Mouse (Mus musculus) heart, adult 8-10 months (tissue): ENCODE results near the gene Zfp318. TPM values are rescaled to one million over a fixed set of nuclear protein-coding genes. Genes with fewer than 3 reads are reported as not detected.

ENCODE experiments used
- DNase-seq: peaks from one replicate; pipeline ENCODE4 v3.0.0; 2022; ENCODE audit warnings: low spot score
- total RNA-seq, 4 experiments: library from RNA; stranded (reverse); gene quantifications; 2 replicates each; pipeline ENCODE4 v1.2.4; 2022

Gene Zfp318
- 10 to 100 TPM; 15.2 to 21.6 (median 17.2) TPM for total RNA-seq

DNA sequence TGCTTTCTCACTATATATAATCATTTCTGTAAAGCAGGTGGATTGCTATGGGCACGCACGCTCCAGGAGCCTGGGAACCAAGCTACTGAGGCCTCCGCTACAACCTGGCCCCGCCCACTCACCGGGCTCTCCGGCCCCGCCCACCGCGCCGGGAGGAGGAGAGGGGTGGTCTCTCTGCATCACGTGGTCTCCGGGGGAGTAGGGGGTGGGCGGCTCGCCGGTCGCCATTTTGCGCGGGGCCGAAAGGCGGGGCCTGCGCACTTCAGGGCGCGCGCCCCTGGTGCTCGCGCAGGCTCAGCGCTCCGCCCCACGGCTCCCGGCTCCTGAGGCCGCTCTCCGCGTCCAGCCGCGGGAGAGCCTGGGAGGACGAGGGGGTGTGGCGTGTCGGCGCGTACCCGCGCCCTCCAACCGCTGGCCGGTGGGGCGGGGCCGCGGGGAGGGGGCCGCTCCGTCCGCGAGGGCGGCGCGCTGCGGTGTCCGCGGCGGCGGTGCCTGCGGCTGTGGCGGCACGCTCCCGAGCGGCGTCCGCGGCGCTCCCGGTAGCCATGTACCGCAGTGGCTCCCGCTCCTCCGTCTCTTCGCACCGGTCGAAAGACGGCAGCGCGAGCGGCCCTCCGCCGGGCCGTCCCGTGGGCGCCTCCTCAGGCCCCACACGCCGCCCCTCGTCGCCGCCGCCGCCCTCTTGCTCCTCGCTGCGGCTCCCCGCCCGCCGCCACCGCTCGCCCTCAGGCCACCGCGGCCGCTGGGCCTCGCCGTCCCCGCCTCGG lies at the start of gene Zfp318:
Zfp318 (plus strand) TSS at position 438 of the 767 bp plus-strand sequence.
- DNase-seq, result peak; percentile 96

DNA sequence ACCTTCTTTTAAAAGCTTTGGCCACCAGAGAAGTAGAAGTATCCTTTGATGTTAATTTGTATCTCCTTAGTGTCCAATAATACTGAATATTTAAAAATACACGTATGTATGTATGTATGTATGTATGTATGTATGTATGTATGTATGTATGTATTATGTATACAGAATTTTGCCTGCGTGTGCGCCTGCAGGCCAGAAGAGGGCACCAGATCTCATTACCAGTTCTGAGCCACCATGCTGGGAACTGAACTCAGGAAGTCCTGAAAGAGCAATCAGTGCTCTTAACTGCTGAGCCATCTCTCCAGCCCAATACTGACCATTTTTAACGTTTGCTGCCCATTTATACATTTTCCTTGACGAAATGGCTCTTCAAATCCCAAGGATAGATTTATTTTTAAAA lies 47.1 kb upstream of the Zfp318 start:
- no peak for DNase-seq

DNA sequence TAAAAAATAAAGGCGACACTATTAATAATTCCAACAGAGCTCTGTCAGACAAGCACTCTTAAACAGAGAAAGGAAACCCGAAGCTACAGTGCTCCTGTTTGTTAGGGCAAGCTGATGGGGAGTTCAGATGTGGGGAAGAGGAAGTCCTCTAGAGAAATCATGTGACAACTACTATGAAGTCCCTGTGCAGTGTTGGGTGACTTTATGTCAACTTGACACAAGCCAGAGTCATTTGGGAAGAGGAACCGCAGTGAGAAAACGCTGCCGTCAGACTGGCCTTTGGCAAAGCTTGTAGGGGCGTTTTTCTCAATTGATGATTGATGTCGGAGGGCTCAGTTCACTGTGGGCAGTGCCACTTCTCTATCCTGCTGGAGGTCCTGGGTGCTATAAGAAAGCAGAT lies 42.3 kb upstream of the Zfp318 start:
- DNase-seq, result no peak

DNA sequence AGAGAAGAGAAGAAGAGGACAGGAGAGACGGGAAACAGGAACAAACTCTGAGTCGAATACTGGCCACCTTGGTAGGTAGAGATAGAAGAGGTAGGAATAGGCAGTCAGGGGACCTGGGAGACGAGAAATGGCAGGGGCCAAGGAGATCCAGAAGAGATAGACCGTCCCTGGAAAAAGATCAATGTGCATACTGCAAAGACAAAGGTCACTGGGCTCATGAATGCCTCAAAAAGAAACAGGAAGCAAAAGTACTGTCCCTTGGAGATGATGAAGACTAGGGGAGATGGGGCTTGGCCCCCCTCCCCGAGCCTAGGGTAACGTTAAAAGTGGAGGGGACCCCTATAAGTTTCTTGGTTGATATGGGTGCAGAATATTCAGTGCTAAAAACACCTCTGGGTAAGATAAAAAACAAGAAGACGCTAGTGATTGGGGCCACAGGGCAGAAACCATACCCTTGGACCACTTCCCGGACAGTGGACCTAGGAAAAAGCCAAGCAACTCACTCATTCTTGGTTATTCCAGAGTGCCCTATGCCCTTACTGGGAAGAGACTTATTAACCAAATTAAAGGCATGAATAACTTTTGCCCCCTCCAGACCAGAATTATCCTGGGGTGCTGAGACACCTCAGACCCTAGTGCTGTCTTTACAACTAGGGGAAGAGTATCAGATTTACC lies 32.4 kb upstream of the Zfp318 start:
- no peak for DNase-seq

DNA sequence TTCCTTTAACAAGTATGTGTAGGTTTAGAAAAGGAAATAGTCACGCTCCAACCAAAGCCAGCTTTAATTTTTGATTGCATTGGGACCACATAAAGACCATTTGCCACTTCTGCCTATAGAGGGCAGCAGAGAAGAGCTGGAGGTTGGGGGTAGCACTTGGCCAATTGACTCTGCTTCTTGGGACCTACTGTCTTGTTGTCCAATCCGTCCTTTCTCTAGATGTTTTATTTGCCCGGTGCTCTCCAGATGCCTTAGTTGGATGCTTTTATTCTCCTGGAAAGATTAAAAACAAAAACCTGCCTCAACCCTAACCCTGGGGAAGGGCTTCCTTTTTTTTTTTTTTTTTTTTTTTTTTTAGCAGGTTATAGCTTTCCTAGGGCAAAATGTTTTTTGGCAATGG lies 11.7 kb upstream of the Zfp318 start:
- no peak for DNase-seq

DNA sequence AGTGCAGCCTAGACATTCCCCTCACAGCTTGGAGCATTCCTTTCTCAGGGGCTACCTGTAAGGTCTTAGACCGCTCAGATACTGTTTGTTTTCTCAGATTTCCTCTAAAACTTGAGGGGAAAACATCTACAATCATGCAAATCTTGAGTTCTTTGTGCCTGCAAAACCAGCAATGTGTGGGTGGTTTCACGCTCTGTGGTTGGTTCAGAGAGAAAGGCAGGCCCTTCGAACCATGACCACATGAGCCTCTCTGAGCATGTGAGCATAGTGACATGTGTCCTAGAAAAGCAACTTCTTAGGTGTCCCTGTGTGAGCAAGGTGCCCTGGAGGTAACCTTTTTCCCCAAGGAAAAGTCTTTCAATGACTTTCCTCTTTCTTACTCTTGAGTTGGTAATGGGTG lies 5.0 kb upstream of the Zfp318 start:
- DNase-seq, result no peak

DNA sequence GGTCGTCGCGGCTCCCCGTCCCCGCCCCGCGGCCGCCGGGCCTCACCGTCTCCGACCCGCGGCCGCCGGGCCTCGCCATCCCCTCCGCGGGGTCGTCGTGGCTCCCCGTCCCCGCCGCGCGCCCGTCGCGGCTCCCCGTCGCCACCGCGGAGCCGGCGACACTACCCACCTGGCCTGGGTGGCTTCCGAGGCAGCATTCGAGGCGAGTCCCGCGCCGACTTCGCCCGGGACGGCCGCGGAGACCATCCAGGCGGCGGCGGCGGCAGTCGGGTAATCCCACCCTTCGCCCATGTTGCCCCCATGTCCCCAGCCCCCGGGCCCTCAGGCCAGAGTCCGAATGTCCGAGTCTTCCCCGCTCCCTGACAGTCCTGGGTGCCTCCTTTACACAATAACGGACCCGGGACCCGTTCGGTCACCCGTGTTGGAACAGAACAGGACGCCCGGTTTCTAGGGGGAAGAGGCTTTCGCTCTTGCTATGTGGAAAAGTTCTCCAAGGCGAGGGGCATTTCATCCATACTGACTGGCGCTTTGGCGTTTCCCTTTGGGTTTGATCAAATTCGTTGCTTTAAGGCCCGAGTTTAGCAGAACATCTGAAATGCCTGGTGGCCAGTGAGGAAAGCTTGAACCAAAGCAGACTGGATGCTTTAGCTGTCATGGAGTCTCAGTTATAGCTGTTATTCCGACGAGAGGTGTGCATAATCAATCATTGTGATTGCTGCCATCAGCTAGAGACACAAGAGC lies 700 bp downstream of the Zfp318 start:
- DNase-seq, result no peak

DNA sequence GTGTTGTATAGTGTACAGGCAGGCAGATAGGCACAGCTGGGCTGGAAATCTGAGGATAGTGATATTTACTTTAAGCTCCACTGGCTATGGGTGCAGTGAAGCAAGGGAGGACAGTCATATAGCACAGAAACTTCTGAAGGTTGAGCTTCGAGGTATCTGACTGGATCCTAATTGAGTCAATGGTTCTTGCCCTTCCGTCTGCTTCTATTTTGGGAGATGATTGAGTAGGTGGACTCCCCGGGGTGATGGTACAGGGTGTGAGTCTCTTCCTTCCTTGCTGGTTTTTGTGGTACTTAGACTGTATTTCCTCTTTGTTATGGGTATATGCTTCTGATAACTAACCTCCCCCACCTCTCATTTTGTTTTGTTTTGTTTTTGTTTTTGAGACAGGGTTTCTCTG lies 4.7 kb downstream of the Zfp318 start:
- no peak for DNase-seq

DNA sequence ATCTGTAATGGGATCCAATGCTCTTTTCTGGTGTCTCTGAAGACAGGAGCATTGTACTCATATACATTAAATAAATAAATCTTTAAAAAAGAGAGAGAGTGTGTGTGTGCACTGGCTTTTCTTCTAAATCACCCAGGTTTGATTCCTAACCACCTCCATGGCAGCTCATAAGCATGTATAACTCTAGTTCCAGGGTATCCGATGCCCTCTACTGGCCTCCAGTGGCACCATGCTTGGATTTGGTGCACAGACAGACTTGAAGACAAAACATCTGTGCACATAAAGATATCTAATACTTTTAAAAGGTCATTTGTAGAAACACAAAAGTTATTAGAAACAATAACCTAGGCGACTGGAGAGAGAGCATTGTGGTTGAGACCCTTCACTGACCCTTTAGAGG lies 9.5 kb downstream of the Zfp318 start:
- DNase-seq, result no peak

DNA sequence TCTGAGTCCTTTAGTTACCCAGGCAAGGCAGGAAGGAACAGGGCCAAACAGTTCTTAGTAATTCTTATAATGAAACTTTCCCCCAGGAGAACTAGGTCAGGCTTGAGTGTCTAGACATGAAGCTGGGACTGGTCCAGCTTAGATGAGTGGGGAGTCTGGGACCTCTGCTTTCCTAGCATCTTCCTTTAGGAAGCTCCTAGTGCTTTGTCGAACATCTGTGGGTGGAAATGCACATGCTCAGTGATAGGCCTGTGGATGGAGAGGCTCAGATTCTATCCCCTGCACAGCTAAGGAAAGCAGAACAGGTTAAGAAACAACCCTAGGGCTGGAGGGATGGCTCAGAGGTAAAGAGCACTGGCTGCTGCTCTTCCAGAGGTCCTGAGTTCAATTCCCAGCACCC lies 11.1 kb downstream of the Zfp318 start:
- DNase-seq, result no peak

DNA sequence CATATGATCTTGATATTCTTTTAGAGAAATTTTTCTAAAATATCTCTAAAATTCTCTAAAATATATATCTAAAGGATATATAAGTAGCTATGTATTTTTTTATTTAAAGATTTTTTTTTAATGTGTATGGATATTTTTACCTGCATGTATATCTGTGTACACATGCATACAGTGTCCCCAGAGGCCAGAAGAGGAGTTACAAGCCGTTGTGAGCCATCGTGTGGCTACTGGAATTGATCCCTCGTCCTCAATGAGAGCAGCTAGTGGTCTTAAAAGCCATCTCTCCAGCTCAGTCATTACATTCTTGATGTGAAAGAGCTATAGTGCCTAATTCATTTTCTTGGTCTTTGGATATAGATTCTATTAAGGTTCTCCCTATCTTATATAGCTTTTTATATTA lies 24.9 kb downstream of the Zfp318 start:
- no peak for DNase-seq

DNA sequence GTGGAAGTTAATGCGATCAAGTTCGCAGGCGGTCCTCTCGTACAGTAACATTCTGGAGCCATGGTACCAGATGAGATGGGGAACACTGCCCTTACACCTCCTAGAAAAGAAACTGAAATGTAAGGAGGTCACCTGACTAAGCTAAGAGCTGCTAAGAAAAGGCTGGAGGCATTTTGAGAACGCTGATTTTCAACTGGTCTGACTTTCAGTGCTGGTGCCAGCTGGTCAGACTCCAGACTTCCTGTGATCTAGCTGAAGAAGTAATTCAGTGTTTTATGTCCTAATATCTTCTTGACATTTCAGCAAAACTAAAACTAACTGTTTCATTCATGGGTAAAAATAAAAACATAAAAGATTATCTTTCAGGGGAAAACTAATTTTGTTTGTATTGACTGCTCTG lies 35.1 kb downstream of the Zfp318 start:
- peak; percentile 22 for DNase-seq

DNA sequence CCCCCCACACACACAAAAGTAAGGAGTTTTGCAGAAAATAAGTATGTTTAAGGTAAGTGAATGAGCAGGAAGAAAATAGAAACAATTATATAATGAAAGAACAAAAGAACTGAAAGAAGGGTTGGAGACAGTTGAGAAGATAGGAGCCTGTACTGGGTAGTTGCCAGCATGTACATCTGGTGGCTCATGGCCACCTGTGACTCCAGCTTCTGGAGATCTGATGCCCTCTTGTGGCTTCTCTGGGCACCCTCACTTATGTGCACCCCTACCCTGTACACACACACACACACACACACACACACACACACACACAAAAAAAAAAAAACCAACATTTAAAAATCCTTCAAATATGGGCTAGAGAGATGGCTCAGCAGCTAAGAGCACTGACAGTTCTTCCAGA lies 36.2 kb downstream of the Zfp318 start:
- DNase-seq, result no peak

DNA sequence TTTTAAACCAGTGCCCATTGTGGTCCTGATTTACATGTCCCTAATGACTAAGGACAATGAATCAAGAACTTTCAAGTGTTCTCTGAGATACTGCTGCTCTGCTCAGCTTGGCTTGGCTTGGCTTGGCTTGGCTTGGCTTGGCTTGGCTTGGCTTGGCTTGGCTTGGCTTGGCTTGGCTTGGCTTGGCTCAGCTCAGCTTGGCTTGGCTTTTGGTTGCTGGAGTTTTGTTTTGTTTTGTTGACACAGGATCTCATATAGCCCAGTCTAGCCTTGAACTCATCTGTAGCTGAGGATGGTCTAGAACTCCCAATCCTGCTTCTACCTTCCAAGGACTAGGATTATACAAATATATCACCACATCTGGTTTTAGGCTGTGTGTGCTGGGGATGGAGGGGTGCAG lies 43.0 kb downstream of the Zfp318 start:
- DNase-seq, result peak; percentile 22

DNA sequence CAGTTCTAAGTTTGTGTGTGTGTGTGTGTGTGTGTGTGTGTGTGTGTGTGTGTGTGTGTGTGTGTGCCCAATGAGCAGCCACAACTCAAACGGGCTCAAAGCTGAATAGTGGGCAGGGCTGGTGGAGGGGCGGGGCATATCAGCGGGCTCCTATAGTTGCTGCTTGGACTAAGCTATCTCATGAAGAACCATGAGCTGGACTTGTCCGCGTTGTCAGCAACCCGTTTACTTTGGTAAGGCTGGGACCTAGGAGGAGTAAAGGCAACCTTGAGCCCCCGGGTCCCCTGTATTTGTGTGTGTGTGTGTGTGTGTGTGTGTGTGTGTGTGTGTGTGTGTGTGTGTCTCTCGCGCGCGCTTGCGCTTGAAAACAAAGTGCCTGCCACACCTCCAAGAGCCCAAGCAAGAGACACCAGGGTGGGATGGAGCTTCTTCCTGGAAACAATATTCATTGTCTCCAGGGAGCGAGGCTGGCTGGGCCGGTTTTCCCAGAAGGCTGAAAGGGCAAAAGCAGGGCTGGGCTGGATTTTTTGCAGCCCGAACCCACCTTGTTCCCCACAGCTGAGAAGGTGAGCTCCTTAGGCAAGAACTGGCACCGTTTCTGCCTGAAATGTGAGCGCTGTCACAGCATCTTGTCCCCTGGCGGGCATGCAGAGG lies 45.4 kb downstream of the Zfp318 start, which contains the start of gene Crip3:
Crip3 (plus strand) TSS at position 166 of the 654 bp plus-strand sequence.
- no peak for DNase-seq

DNA sequence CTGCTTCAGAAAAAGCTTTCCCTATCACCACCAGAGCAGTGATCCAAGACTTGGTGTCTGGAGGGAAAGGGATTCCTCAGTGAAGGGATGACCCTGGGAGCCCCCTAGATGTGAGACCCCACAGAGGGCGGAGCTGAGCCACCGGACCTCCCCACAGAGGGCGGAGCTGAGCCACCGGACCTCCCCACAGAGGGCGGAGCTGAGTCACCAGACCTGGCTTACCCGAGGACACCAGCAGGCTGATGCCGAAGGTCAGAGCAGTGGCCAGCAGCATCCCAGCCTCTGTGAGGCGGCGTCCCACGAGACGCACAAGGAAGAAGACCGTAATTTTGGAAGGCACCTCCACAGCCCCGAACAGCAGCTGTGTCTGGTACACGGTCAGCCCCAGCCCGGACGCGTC lies 50.1 kb downstream of the Zfp318 start:
- no peak for DNase-seq

DNA sequence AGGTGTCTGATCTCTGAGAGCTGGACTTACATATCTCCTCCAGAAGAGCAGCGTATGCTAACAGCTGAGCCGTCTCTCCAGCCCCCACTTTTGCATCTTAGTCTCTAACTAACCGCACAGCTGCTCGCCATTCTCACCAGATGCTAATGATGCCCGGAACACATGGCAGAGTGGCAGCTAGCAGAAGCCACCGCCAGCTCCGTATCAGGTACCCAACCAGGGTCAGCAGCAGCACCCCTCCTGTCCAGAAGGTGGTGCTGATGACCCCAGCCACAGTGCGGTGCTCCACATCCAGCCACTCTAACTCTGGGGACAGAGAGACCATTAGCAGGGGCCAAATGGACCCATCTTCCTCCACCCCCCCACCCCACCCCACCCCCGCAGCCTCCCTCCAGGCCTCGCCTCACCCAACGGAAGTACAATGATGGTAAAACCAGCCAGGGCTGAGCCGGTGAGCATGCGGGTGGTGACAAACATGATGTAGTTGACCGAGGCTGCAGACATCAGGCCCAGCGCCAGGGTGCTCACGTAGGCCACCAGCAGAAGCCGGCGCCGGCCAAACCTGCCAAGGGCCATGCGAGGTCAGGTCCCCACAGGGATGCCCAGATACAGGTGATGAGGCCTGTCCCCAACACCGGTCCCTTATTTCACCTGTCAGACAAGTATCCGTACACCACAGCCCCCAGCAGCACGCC lies 53.3 kb downstream of the Zfp318 start:
- no peak for DNase-seq

DNA sequence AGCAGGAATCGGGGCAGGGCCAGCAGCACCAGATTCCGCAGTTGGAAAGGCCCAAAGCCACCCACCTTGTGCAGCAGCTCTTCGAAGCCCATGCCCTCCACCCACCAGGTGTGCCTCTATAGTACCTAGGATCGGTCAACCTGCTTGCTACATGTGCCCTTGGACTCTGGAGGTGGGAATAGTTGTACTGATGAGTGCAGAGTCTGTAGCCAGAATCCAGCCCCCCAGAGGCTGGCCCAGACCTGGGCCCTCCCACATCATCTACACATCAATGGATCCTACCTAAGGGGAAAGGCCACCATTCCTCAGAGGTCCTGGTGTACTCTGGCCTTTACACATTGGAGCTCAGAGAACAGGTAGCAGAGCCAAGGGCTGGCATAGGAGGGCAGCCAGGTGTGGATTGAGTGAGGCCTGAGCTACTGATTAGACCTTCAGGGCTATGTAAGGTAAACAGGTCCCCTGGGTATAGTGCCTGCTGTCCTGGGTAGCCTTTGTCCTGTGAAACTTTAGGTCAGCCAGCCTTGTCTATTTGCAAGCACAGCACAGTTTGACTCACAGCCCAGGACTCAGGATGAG lies 54.9 kb downstream of the Zfp318 start, which contains the start of gene Slc22a7:
Slc22a7 (minus strand) TSS at position 160 of the 576 bp plus-strand sequence.
- no peak for DNase-seq

DNA sequence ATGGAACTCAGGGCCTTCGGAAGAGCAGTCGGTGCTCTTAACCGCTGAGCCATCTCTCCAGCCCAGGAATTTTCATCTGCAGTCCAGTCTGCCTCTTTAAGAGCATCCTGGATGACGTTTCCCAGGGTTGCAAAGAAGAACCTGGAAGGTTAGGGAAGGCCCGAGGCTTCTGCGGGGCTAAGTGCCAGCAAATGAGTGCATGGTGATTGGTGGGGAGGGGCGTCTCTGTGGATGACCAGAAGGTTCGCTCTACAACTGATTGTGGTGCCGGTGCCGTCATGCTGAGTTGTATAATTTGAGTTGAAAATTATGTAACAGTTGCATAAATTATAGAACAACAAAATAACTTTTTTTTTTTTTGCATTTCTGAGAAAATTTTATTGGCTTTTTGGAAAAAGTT lies 55.6 kb downstream of the Zfp318 start:
- DNase-seq, result no peak

DNA sequence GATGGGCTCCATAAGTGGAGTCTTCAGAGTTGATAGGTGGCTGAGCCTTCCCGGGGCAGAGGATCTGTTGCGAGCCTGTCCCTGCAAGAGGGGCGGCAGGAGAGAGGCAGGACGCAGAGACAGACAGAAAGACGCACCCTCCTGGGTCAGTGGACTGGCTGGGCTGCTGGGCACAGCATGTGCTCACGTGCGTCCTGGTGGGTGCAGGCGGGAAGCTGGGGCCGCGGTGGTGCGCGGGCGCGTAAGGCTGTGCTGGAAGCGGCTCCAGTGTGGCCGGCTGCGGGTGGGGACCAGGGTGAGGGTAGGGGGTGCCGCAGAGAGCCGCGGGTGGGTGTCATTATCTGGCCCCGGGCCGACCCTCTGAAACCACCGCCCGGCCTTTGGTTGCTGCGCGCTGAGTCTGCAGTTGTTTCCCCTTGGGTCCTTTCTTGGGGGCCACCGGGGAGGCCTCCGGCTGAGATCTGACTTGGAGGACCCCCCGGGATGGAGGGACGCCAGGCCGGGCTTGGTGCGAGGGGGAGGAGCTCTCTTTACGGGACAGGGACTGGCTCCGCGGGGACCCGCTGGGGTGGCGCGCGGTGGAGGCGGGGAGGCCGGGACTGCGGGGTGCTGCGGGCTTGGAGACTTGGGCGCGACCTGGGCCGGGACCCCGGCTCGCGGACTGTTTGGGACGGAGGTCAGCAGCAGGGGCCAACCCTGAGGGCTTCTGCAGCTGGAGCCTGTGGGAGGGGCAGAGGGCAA lies 61.5 kb downstream of the Zfp318 start:
- no peak for DNase-seq
